Mouse (Mus musculus) small intestine, adult 2 months (tissue): ENCODE data around the gene Kbtbd7. TPM values are rescaled to one million over a fixed set of nuclear protein-coding genes. Genes with fewer than 3 reads are reported as not detected.

Source experiments
- H3K27ac ChIP-seq: fragments of 200-500 bp; 2 replicates; pipeline ENCODE4 v1.5.1; 2012; ENCODE audit warnings: low read depth, low read length, control low read depth, inconsistent platforms; ENCODE audit not compliant: insufficient read depth
- H3K27me3 ChIP-seq: fragments of 200-500 bp; 2 replicates; pipeline ENCODE4 v1.6.1; 2012; ENCODE audit warnings: mild to moderate bottlenecking, moderate library complexity, low read length, inconsistent platforms; ENCODE audit not compliant: control insufficient read depth, insufficient read depth
- H3K36me3 ChIP-seq: fragments of 200-500 bp; 2 replicates; pipeline ENCODE4 v1.6.1; 2012; ENCODE audit warnings: mild to moderate bottlenecking, low read length, control low read depth, inconsistent platforms; ENCODE audit not compliant: control insufficient read depth, insufficient read depth
- H3K4me1 ChIP-seq: fragments of 200-500 bp; 2 replicates; pipeline ENCODE4 v1.6.1; 2012; ENCODE audit warnings: low read length, inconsistent platforms, mixed read lengths; ENCODE audit not compliant: control insufficient read depth, insufficient read depth, insufficient read length
- H3K4me3 ChIP-seq: fragments of 200-500 bp; 2 replicates; pipeline ENCODE4 v1.5.1; 2012; ENCODE audit warnings: low read depth, mild to moderate bottlenecking, control low read depth, inconsistent platforms, low read length, moderate library complexity
- CTCF ChIP-seq: fragments of 200-500 bp; IDR thresholded peaks from 2 replicates; pipeline ENCODE4 v1.5.1; 2012; ENCODE audit warnings: low read depth, mild to moderate bottlenecking, control low read depth, inconsistent platforms, low read length, moderate library complexity, mixed read lengths; ENCODE audit not compliant: insufficient replicate concordance, insufficient read length; ENCODE audit errors: extremely low read depth
- POLR2A ChIP-seq: fragments of 200-500 bp; IDR thresholded peaks from 2 replicates; pipeline ENCODE4 v1.6.1; 2012; ENCODE audit warnings: low read depth, mild to moderate bottlenecking, control low read depth, inconsistent platforms, low read length, moderate library complexity
- WGBS: fragments of 180-500 bp; shearing (Covaris S2); methylation state at CpG from one replicate; pipeline ENCODE4 v1.1.7; 2018; 5-methylcytosine and 5-hydroxymethylcytosine counted together
- polyA plus RNA-seq: library from polyadenylated mRNA; depleted of rRNA; stranded (reverse); fragments of >200 nt; gene quantifications from 2 replicates; pipeline ENCODE4 v1.2.3, GENCODE M21; 2012

Kbtbd7 gene
- polyA plus RNA-seq, 1 experiment: 2.3 TPM

DNA sequence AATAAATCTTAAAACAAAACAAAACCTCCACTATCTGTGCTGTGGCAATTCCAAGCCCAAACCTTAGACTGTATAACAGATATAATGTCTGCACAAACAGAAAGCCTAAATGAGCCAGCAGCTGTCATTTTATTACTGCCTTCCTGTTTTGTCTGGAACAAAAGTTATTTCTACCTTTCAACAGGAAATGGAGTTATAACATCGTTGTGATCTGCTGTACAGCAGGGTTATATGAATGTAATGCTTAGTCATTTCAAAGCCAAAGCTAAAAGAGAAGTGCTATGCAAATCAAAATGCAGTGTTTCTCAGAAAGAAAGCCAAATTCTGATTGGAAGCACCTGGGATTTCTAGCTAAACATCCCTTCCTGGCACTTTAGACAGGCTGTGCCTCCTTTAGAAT is 33.0 kb upstream of the Kbtbd7 start:
- Histone ChIP-seq H3K4me3 (no peak overlapping the region), H3K4me1 (no peaks in the 10 kb centered on the region; the same call in 1 of the 2 replicates), H3K27me3 (no peaks in the 10 kb centered on the region), H3K36me3 (no peaks in the 10 kb centered on the region), H3K27ac (no peak overlapping the region)
- TF ChIP-seq CTCF: no peak
- TF ChIP-seq POLR2A: no peak
- WGBS: 5% methylated on average over 1 of the region's 1 CpGs

DNA sequence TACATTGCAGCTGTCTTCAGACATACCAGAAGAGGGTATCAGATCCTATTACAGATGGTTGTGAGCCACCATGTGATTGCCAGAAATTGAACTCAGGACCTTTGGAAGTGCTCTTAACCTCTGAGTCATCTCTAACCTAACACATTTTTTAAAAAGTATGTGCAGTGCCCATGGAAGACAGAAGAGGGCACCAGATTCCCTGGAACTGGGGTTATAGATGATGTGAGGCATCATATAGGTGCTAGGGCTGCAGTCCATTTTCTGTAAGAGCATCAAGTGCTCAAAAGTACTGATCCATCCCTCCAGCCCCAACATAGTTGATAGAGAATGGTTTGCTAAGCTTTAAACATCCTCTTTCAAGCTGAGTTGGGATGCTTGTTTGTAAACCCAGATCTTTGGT is 31.7 kb upstream of the Kbtbd7 start:
- no peak overlapping the region for H3K4me3 ChIP-seq
- no peak for TF ChIP-seq POLR2A
- no peak for TF ChIP-seq CTCF
- H3K4me1 ChIP-seq: no peaks in the 10 kb centered on the region
- H3K27ac ChIP-seq: no peak overlapping the region
- H3K27me3 ChIP-seq: no peaks in the 10 kb centered on the region
- 0 out of 2 replicates have a peak, but pooled peaks cover under 1% of the 10 kb centered on the region for H3K36me3 ChIP-seq

DNA sequence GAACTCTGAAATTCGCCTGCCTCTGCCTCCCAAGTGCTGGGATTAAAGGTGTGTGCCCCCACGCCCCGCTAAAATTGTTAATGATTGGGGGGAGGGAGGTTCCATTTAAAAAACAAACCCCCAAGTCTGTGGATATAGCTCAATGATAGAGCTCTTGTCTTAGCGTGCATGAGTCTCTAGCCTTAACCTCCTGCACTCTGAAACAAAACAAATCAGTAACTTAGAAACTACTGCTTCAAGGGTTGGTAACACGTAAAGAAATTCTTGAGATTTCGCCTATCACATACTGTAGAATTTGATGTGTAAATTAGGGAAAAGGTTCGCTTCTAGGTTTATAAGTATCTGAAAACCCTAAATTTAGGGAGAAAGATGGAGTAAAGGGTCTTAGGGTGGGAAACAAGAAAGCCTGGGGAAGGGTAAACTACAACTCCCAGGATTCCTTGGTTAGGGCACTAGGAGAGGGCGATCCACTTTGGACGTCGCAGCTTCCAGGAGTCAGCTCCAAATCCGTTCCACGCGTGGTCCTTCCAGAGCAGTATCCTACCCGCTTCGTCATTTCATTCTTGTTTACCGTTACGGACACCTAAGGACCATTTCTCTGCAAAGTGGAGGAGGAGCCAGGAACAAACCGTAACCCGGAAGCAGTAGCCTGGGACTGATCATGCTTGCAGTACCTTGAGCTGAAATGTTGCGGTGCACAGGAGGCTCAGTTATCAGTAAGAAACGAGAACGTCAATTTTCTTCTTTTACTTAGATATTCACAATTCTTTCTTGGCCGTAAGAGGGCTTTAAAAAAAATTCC is 28.8 kb upstream of the Kbtbd7 start, which contains the start of gene Mtrf1:
Mtrf1 (plus strand) TSS at position 452 of the 802 bp plus-strand sequence.
- Histone ChIP-seq H3K4me1 (no peaks in the 10 kb centered on the region), H3K36me3 (peaks cover 7% of the 10 kb centered on the region), H3K4me3 (peak within 1 kb of the TSS; percentile 76), H3K27ac (peak within 1 kb of the TSS; percentile 60), H3K27me3 (no peaks in the 10 kb centered on the region)
- WGBS: 14% methylated on average over 23 of the region's 23 CpGs
- no peak for TF ChIP-seq POLR2A
- no peak for TF ChIP-seq CTCF

DNA sequence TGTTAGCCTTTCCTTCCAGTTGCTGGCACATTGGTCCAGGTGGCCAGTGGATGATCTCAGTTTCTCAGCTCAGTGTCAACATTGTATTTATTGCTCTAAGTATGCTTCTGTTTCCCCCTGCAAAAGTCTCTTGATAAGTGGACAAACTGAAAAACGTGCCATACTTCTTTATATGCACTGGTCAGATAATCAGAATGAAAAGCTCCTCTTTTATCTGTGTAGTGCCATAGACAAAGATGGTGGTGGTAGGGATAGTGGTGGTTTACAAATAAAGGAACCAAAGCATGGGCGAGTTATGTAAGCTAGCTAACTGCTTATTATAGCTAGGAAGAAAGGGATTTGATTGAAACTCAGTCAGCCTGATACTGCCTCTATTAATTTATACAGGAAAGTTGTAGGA is 18.7 kb upstream of the Kbtbd7 start:
- TF ChIP-seq POLR2A (no peak), CTCF (no peak)
- 81% methylated on average over 2 of the region's 2 CpGs for WGBS
- Histone ChIP-seq H3K27ac (no peak overlapping the region), H3K36me3 (peaks cover 11% of the 10 kb centered on the region; the same call in 1 of the 2 replicates), H3K4me1 (no peaks in the 10 kb centered on the region), H3K27me3 (no peaks in the 10 kb centered on the region), H3K4me3 (no peak overlapping the region)

DNA sequence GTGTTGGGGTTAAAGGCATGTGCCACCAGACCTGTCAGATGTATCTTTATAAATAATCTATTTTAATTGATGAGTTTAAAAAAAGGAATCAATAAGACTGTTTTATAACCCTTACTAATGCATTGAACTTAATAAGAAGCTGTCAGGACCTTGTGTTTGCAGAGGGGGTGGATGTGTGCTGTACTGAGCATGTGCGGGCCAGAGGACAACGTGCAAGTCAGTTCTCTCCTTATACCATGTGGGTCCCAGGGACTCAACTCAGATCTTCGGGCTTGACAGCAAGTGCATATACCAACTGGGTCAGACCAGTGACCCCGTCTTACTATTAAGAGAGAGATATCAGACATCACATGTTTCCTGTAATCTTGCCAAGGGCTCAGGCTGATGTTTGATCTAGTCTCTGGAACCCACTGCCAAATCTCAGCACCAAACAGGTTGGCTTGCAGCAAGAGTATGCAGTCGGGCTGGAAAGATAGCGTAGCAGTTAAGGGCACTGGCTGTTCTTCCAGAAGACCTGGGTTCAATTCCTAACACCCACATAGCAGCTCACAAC is 17.0 kb upstream of the Kbtbd7 start:
- WGBS: 71% methylated on average over 6 of the region's 6 CpGs
- H3K4me3 ChIP-seq: no peak overlapping the region
- no peak for TF ChIP-seq POLR2A
- TF ChIP-seq CTCF: no peak

DNA sequence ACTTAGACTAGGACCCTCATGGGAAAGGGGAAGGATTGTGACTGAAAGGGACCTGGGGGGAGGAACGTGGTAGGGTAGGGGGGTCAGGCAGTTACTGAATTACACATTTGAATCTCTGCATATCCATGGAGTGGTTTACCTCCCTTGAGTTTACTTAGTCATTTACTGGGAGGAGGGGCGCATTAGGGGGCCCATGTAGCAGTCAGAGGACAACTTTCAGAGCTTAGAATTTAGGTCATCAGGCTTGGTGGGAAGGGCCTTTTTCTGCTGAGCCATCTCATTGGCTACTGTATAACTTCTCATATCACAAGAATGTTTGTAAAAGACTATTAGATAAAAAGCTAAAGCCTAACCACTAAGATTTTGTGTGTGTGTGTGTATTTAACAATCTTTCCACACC is 15.6 kb upstream of the Kbtbd7 start:
- Histone ChIP-seq H3K4me1 (no peaks in the 10 kb centered on the region), H3K27ac (no peak overlapping the region), H3K4me3 (no peak overlapping the region), H3K36me3 (peaks cover 11% of the 10 kb centered on the region; the same call in 1 of the 2 replicates), H3K27me3 (no peaks in the 10 kb centered on the region)
- WGBS: 80% methylated on average over 2 of the region's 2 CpGs
- TF ChIP-seq CTCF (no peak), POLR2A (no peak)

More for the DNA sequence above, 17.0 kb upstream of the Kbtbd7 start:
- Histone ChIP-seq H3K27me3 (no peaks in the 10 kb centered on the region), H3K27ac (no peak overlapping the region), H3K4me1 (no peaks in the 10 kb centered on the region), H3K36me3 (peaks cover 11% of the 10 kb centered on the region; the same call in 1 of the 2 replicates)

DNA sequence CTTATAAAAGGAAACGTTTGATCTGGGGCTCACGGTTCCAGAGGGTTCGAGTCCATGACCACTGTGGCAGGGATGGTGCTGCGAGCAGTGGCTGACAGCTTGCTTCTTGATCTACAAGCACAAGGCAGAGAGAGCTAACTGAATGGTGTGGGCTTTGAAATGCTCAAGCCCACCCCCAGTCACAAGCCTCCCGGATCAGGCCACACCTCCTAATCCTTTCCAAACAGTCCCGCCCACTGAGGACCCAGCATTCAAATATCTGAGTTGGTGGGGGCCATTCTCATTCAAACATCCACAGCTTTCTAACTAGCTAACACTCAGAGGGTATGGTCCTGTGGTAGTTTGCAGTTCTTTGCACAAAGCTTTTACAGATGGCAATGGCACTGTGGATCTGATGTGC is 13.2 kb upstream of the Kbtbd7 start:
- 95% methylated on average over 6 of the region's 6 CpGs for WGBS
- H3K36me3 ChIP-seq: peaks cover 9% of the 10 kb centered on the region; the same call in 1 of the 2 replicates
- no peak for TF ChIP-seq CTCF
- no peak for TF ChIP-seq POLR2A
- H3K27ac ChIP-seq: no peak overlapping the region
- no peaks in the 10 kb centered on the region for H3K27me3 ChIP-seq
- no peak overlapping the region for H3K4me3 ChIP-seq
- H3K4me1 ChIP-seq: no peaks in the 10 kb centered on the region
